Mouse (Mus musculus): ENCODE results near the gene Mvd. TPM values are rescaled to one million over a fixed set of nuclear protein-coding genes. Genes with fewer than 3 reads are reported as not detected.

Mvd gene
- polyA plus RNA-seq, 1 experiment: 30.5 TPM

GRCm38 (mm10) chr8:122415554-122415953 is 27.7 kb downstream of the Mvd start:
- Histone ChIP-seq H3K4me3 (ENCODE audit: low read depth, low read length) (no peak overlapping the region), H3K4me1 (ENCODE audit: control insufficient read depth, insufficient read depth, insufficient read length, low read length) (no peaks in the 10 kb centered on the region), H3K36me3 (ENCODE audit: control insufficient read depth, insufficient read depth, low read length) (peaks cover 70% of the 10 kb centered on the region), H3K27ac (ENCODE audit: insufficient read depth, low read depth, low read length) (no peak overlapping the region), H3K27me3 (ENCODE audit: control insufficient read depth, insufficient read depth, low read length) (no peaks in the 10 kb centered on the region)
- WGBS: 76% methylated on average over 6 of the region's 6 CpGs
- no peak for TF ChIP-seq CTCF (IDR thresholded peaks at IDR 0.05; ENCODE audit: extremely low read depth, insufficient read length, insufficient replicate concordance, low read depth, low read length)
- no peak for TF ChIP-seq POLR2A (IDR thresholded peaks at IDR 0.05; ENCODE audit: low read depth, low read length)

DNA sequence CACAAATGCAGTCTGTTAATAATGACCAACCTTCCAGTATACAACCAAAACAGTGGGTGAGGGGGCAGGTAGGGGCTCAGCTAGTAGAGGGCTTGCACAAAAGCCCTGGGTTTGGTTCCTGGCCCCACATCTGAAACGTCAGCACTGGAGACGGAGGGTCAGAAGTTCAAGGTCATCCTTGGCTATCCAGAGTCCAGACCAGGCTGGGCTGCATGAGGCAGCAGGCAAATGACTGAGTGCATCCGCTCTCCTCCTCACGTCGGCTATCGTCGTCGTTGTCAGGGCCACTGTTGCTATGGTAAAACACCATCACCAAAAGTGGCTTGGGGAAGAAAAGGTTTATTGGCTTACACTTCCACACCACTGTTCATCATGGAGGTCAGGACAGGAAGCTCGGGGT is 28.9 kb downstream of the Mvd start:
- no peak overlapping the region for H3K4me3 ChIP-seq (ENCODE audit: low read depth, low read length)
- 85% methylated on average over 9 of the region's 9 CpGs for WGBS
- TF ChIP-seq CTCF (IDR thresholded peaks at IDR 0.05; ENCODE audit: extremely low read depth, insufficient read length, insufficient replicate concordance, low read depth, low read length): no peak
- no peak for TF ChIP-seq POLR2A (IDR thresholded peaks at IDR 0.05; ENCODE audit: low read depth, low read length)
- H3K27ac ChIP-seq (ENCODE audit: insufficient read depth, low read depth, low read length): no peak overlapping the region
- peaks cover 79% of the 10 kb centered on the region for H3K36me3 ChIP-seq (ENCODE audit: control insufficient read depth, insufficient read depth, low read length)
- H3K27me3 ChIP-seq (ENCODE audit: control insufficient read depth, insufficient read depth, low read length): no peaks in the 10 kb centered on the region
- no peaks in the 10 kb centered on the region for H3K4me1 ChIP-seq (ENCODE audit: control insufficient read depth, insufficient read depth, insufficient read length, low read length)

DNA sequence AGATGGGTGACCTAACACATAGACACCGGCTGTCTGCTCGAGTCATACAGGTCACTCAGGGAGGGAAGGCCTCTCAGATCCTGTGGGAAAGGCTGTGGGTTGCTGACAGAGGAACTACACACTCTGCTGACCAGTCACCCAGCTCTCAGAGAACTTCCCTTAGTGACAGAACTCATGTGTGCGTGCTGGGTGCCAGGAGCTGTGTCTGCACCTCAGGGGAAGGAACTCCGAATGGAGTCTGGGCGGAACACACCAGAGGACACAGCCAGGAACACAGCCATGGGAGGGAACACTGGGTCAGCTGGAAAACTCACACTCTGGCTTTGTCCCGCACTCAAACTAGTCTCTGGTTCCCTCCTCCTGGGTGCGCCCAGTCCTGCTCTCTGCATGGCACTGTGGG is 35.5 kb downstream of the Mvd start:
- no peak overlapping the region for H3K27ac ChIP-seq (ENCODE audit: insufficient read depth, low read depth, low read length)
- WGBS: 86% methylated on average over 7 of the region's 7 CpGs
- no peak overlapping the region for H3K4me3 ChIP-seq (ENCODE audit: low read depth, low read length)
- TF ChIP-seq POLR2A (IDR thresholded peaks at IDR 0.05; ENCODE audit: low read depth, low read length) (no peak), CTCF (IDR thresholded peaks at IDR 0.05; ENCODE audit: extremely low read depth, insufficient read length, insufficient replicate concordance, low read depth, low read length) (no peak)
- H3K36me3 ChIP-seq (ENCODE audit: control insufficient read depth, insufficient read depth, low read length): peaks cover 82% of the 10 kb centered on the region
- H3K27me3 ChIP-seq (ENCODE audit: control insufficient read depth, insufficient read depth, low read length): no peaks in the 10 kb centered on the region
- H3K4me1 ChIP-seq (ENCODE audit: control insufficient read depth, insufficient read depth, insufficient read length, low read length): peaks cover 6% of the 10 kb centered on the region; the same call in 1 of the 2 replicates

DNA sequence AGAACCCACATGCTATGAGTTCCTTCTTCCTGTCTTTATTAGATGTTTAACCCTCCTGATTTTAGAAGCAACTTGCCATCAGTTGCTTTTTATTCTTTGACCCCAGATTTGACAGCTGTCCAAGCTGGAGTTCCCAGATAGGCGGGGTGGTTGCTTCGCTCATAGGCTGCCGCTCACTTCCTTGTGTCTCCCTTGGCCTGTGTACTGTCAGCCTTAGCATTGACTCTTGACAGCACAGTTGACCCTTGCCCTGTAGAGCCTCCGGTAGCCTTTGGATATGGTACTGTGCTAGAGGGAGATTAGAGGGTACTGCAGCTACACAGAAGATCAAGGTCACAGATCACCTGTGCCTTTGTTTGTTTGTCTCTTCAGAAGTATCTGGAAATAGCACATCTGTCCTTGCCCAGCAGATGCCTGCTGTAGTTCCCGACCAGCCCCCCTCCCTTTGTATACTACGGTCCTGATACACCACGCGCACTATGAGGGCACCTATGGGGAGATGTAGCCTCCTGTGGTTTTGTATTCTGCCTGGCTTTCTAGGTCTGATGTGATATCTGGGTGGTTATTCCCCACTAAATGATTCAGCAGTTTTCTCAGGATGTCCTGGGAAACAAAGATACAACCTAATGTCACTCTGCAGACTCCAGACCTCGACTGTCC is 37.9 kb downstream of the Mvd start:
- no peak overlapping the region for H3K4me3 ChIP-seq (ENCODE audit: low read depth, low read length)
- H3K4me1 ChIP-seq (ENCODE audit: control insufficient read depth, insufficient read depth, insufficient read length, low read length): peaks cover 6% of the 10 kb centered on the region; the same call in 1 of the 2 replicates
- H3K27ac ChIP-seq (ENCODE audit: insufficient read depth, low read depth, low read length): peak overlapping the region; percentile 70
- WGBS: 52% methylated on average over 9 of the region's 9 CpGs
- no peaks in the 10 kb centered on the region for H3K27me3 ChIP-seq (ENCODE audit: control insufficient read depth, insufficient read depth, low read length)
- TF ChIP-seq CTCF (IDR thresholded peaks at IDR 0.05; ENCODE audit: extremely low read depth, insufficient read length, insufficient replicate concordance, low read depth, low read length) (no peak), POLR2A (IDR thresholded peaks at IDR 0.05; ENCODE audit: low read depth, low read length) (no peak)
- H3K36me3 ChIP-seq (ENCODE audit: control insufficient read depth, insufficient read depth, low read length): peaks cover 80% of the 10 kb centered on the region

DNA sequence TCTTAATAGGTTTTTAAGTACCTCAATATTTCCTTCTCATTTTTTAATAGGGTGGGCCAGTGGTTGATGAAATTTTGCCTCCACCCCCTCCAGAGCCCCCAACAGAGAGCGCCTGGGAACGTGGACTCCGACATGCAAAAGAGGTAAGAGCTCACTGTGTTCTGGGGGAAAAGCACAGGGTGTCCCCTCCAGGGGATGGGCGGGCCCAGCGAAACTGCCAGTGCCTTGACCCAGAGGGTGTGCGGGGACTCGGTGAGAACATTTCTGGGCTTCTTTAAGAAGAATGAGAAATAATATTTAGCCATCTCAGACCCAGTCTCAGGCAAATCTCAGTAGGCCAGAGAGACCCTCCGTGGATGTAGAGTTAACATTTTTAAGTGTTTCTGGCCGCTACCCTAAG is 45.0 kb downstream of the Mvd start:
- 96% methylated on average over 9 of the region's 9 CpGs for WGBS
- Histone ChIP-seq H3K4me1 (ENCODE audit: control insufficient read depth, insufficient read depth, insufficient read length, low read length) (no peaks in the 10 kb centered on the region), H3K4me3 (ENCODE audit: low read depth, low read length) (no peak overlapping the region), H3K36me3 (ENCODE audit: control insufficient read depth, insufficient read depth, low read length) (peaks cover 63% of the 10 kb centered on the region), H3K27ac (ENCODE audit: insufficient read depth, low read depth, low read length) (no peak overlapping the region), H3K27me3 (ENCODE audit: control insufficient read depth, insufficient read depth, low read length) (no peaks in the 10 kb centered on the region)
- TF ChIP-seq POLR2A (IDR thresholded peaks at IDR 0.05; ENCODE audit: low read depth, low read length): no peak
- TF ChIP-seq CTCF (IDR thresholded peaks at IDR 0.05; ENCODE audit: extremely low read depth, insufficient read length, insufficient replicate concordance, low read depth, low read length): no peak

GRCm38 (mm10) chr8:122395291-122395690 is 47.9 kb downstream of the Mvd start:
- no peak for TF ChIP-seq POLR2A (IDR thresholded peaks at IDR 0.05; ENCODE audit: low read depth, low read length)
- no peak for TF ChIP-seq CTCF (IDR thresholded peaks at IDR 0.05; ENCODE audit: extremely low read depth, insufficient read length, insufficient replicate concordance, low read depth, low read length)
- peaks cover 45% of the 10 kb centered on the region for H3K36me3 ChIP-seq (ENCODE audit: control insufficient read depth, insufficient read depth, low read length)
- no peak overlapping the region for H3K27ac ChIP-seq (ENCODE audit: insufficient read depth, low read depth, low read length)
- no peaks in the 10 kb centered on the region for H3K4me1 ChIP-seq (ENCODE audit: control insufficient read depth, insufficient read depth, insufficient read length, low read length)
- H3K27me3 ChIP-seq (ENCODE audit: control insufficient read depth, insufficient read depth, low read length): no peaks in the 10 kb centered on the region
- WGBS: 84% methylated on average over 6 of the region's 6 CpGs
- H3K4me3 ChIP-seq (ENCODE audit: low read depth, low read length): no peak overlapping the region

- H3K36me3 ChIP-seq (ENCODE audit: control insufficient read depth, insufficient read depth, low read length): peaks cover 43% of the 10 kb centered on the region
Observed at GRCm38 (mm10) chr8:122393717-122394116, 49.5 kb downstream of the Mvd start.

More at GRCm38 (mm10) chr8:122393717-122394116, 49.5 kb downstream of the Mvd start:
- Histone ChIP-seq H3K27ac (ENCODE audit: insufficient read depth, low read depth, low read length) (no peak overlapping the region), H3K27me3 (ENCODE audit: control insufficient read depth, insufficient read depth, low read length) (no peaks in the 10 kb centered on the region), H3K4me1 (ENCODE audit: control insufficient read depth, insufficient read depth, insufficient read length, low read length) (no peaks in the 10 kb centered on the region), H3K4me3 (ENCODE audit: low read depth, low read length) (no peak overlapping the region)
- TF ChIP-seq CTCF (IDR thresholded peaks at IDR 0.05; ENCODE audit: extremely low read depth, insufficient read length, insufficient replicate concordance, low read depth, low read length) (no peak), POLR2A (IDR thresholded peaks at IDR 0.05; ENCODE audit: low read depth, low read length) (no peak)

Measured in small intestine, adult 2 months (tissue).